Comparison of ENCODE assay signal across 8 mouse cellular contexts in the genomic region with DNA sequence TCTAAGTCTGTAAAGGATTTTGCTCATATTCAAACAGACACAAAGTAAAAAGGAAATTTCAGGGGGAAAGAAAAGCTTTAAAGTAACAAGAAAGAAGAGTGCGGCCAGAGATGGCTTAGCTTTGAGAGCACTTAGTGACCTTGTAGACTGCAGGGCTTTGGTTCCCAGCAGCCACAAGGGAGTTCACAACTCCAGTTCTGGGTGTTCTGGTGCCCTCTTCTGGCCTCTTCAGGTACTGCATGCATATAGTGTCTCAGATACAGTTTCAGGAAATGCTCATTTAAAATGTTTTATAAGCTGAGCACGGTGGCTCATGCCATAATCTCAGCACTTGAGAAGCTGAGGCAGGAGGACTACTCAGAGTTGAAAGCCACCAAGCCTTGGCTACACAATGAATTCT. TPM values are rescaled to one million over a fixed set of nuclear protein-coding genes. Genes with fewer than 3 reads are reported as not detected.
DNase-seq lines count a peak whose midpoint lies in the region; ATAC-seq and TF ChIP-seq lines count a peak whose summit lies in the region.

No protein-coding gene starts in this region.

- WGBS in hindbrain, postnatal 0 days, result 92% methylated on average over 2 of the region's 2 CpGs
- WGBS in hindbrain, embryonic 14.5 days, result 93% methylated on average over 2 of the region's 2 CpGs
- 73% methylated on average over 2 of the region's 2 CpGs for WGBS in liver, postnatal 0 days (ENCODE audit: insufficient replicate concordance)
- 91% methylated on average over 2 of the region's 2 CpGs for WGBS in midbrain, embryonic 13.5 days

- H3K9ac ChIP-seq in hindbrain, postnatal 0 days (replicated peaks; ENCODE audit: low read length), result no peak overlapping the region
- H3K9ac ChIP-seq in hindbrain, embryonic 14.5 days, result no peak overlapping the region
- no peak overlapping the region for H3K9ac ChIP-seq in ES-E14 (ENCODE audit: insufficient read depth, low read depth, low read length, poor library complexity, severe bottlenecking)
- no peak overlapping the region for H3K9ac ChIP-seq in liver, postnatal 0 days (replicated peaks)
- no peak overlapping the region for H3K9ac ChIP-seq in midbrain, embryonic 13.5 days (replicated peaks)

- no peak overlapping the region for H3K4me2 ChIP-seq in hindbrain, postnatal 0 days (ENCODE audit: low read depth, low read length)
- no peak overlapping the region for H3K4me2 ChIP-seq in hindbrain, embryonic 14.5 days (replicated peaks)
- no peak overlapping the region for H3K4me2 ChIP-seq in liver, postnatal 0 days (ENCODE audit: low read depth, low read length)
- H3K4me2 ChIP-seq in midbrain, embryonic 13.5 days (replicated peaks), result no peak overlapping the region

- H3K36me3 ChIP-seq in hindbrain, postnatal 0 days (ENCODE audit: insufficient read depth, low read length), result no peaks in the 10 kb centered on the region
- no peaks in the 10 kb centered on the region for H3K36me3 ChIP-seq in hindbrain, embryonic 14.5 days (replicated peaks; ENCODE audit: control insufficient read depth, insufficient read depth)
- no peaks in the 10 kb centered on the region for H3K36me3 ChIP-seq in ES-E14 (ENCODE audit: control insufficient read depth, insufficient read depth, low read length, poor library complexity, severe bottlenecking)
- no peaks in the 10 kb centered on the region for H3K36me3 ChIP-seq in liver, postnatal 0 days (replicated peaks; ENCODE audit: insufficient read depth, low read length)
- H3K36me3 ChIP-seq in midbrain, embryonic 13.5 days, result no peaks in the 10 kb centered on the region

- peak; percentile 58 for TF ChIP-seq CTCF in hindbrain, postnatal 0 days (IDR thresholded peaks at IDR 0.05; ENCODE audit: low read depth)
- TF ChIP-seq CTCF in liver, postnatal 0 days (IDR thresholded peaks at IDR 0.05; ENCODE audit: low read depth), result peak; percentile 78

- no peak overlapping the region for H3K27ac ChIP-seq in hindbrain, postnatal 0 days
- H3K27ac ChIP-seq in hindbrain, embryonic 14.5 days, result no peak overlapping the region
- no peak overlapping the region for H3K27ac ChIP-seq in ES-E14 (ENCODE audit: insufficient read depth, low read depth, low read length, poor library complexity, severe bottlenecking)
- no peak overlapping the region for H3K27ac ChIP-seq in liver, postnatal 0 days (ENCODE audit: low read depth)
- no peak overlapping the region for H3K27ac ChIP-seq in midbrain, embryonic 13.5 days

- no peaks in the 10 kb centered on the region for H3K9me3 ChIP-seq in hindbrain, postnatal 0 days (ENCODE audit: low read length)
- no peaks in the 10 kb centered on the region for H3K9me3 ChIP-seq in hindbrain, embryonic 14.5 days (ENCODE audit: control insufficient read depth, low read length)
- H3K9me3 ChIP-seq in ES-E14 (ENCODE audit: control insufficient read depth, insufficient read depth, low read depth, low read length), result no peaks in the 10 kb centered on the region
- H3K9me3 ChIP-seq in liver, postnatal 0 days (ENCODE audit: low read length), result peaks cover 5% of the 10 kb centered on the region; the same call in 1 of the 2 replicates
- H3K9me3 ChIP-seq in midbrain, embryonic 13.5 days, result peaks cover 9% of the 10 kb centered on the region; the same call in 1 of the 2 replicates

- DNase-seq in hindbrain, postnatal 0 days (ENCODE audit: low spot score), result no peak
- DNase-seq in hindbrain, embryonic 14.5 days (ENCODE audit: low spot score), result no peak
- peak; percentile 33 for DNase-seq in 3T3-L1 (ENCODE audit: low read depth, low spot score)
- peak; percentile 51 for DNase-seq in ES-E14 (ENCODE audit: low read depth, low spot score)
- peak; percentile 39 for DNase-seq in liver, postnatal 0 days
- no peak for DNase-seq in adrenal gland, adult 18-20 months (ENCODE audit: low spot score in 2 of 2)

- in situ Hi-C loops in ES-E14 (cut with MboI; ENCODE audit: low sequenced_read_pairs in 2 of 2, unreplicated experiment in 2 of 2), result no loop called here

- TF ChIP-seq EP300 in liver, postnatal 0 days (IDR thresholded peaks at IDR 0.05; ENCODE audit: low read depth), result no peak

- no peaks in the 10 kb centered on the region for H3K4me1 ChIP-seq in hindbrain, postnatal 0 days (ENCODE audit: insufficient read depth, low read length)
- 0 out of 2 replicates have a peak, but pooled peaks cover 3% of the 10 kb centered on the region for H3K4me1 ChIP-seq in hindbrain, embryonic 14.5 days (replicated peaks; ENCODE audit: control insufficient read depth, insufficient read depth, low read length)
- H3K4me1 ChIP-seq in ES-E14 (ENCODE audit: control insufficient read depth in 2 of 2, insufficient read depth in 2 of 2, low read length in 2 of 2, poor library complexity in 1 of 2), result no peaks in the 10 kb centered on the region
- no peaks in the 10 kb centered on the region for H3K4me1 ChIP-seq in liver, postnatal 0 days (ENCODE audit: insufficient read depth)
- no peaks in the 10 kb centered on the region for H3K4me1 ChIP-seq in midbrain, embryonic 13.5 days (replicated peaks)

- H3K4me3 ChIP-seq in hindbrain, postnatal 0 days (ENCODE audit: low read length), result no peak overlapping the region
- no peak overlapping the region for H3K4me3 ChIP-seq in hindbrain, embryonic 14.5 days (replicated peaks; ENCODE audit: low read length)
- no peak overlapping the region for H3K4me3 ChIP-seq in ES-E14 (ENCODE audit: insufficient read depth in 1 of 2, low read depth in 1 of 2, low read length in 2 of 2, poor library complexity in 1 of 2, severe bottlenecking in 1 of 2)
- H3K4me3 ChIP-seq in liver, postnatal 0 days (ENCODE audit: low read depth, low read length), result no peak overlapping the region
- H3K4me3 ChIP-seq in midbrain, embryonic 13.5 days (replicated peaks), result no peak overlapping the region

- no peaks in the 10 kb centered on the region for H3K27me3 ChIP-seq in hindbrain, postnatal 0 days (ENCODE audit: insufficient read depth, low read length)
- no peaks in the 10 kb centered on the region for H3K27me3 ChIP-seq in hindbrain, embryonic 14.5 days (ENCODE audit: control insufficient read depth, insufficient read depth, low read length)
- no peaks in the 10 kb centered on the region for H3K27me3 ChIP-seq in liver, postnatal 0 days (ENCODE audit: insufficient read depth, low read length)
- H3K27me3 ChIP-seq in midbrain, embryonic 13.5 days, result no peaks in the 10 kb centered on the region

- ATAC-seq in hindbrain, postnatal 0 days, result no peak
- ATAC-seq in hindbrain, embryonic 14.5 days (ENCODE audit: low FRiP score), result no peak
- ATAC-seq in liver, postnatal 0 days, result no peak
- no peak for ATAC-seq in inflammation-experienced regulatory T-cells, adult 6 months
- ATAC-seq in midbrain, embryonic 13.5 days, result no peak

TF ChIP-seq in ES-E14, 5 proteins besides CTCF, POLR2A, EP300 and RAD21:
- TF ChIP-seq HCFC1 (IDR thresholded peaks at IDR 0.05; ENCODE audit: borderline replicate concordance, insufficient read depth, low read length) (no peak), MAFK (IDR thresholded peaks at IDR 0.05; ENCODE audit: insufficient read depth, low read depth, low read length) (no peak), ZC3H11A (IDR thresholded peaks at IDR 0.05; ENCODE audit: borderline replicate concordance, low read depth, low read length) (peak; percentile 34; the same call in 1 of the 2 replicates), ZNF384 (IDR thresholded peaks at IDR 0.05; ENCODE audit: low read depth, low read length) (no peak), CHD2 (IDR thresholded peaks at IDR 0.05; ENCODE audit: low read depth, low read length) (no peak)

RNA-seq across cellular contexts. Expression of a gene that starts 55.4 kb away (rescaled TPM):
- total RNA-seq in hindbrain, postnatal 0 days (2014; rRNA removed), result 5.1 and 6.2 TPM in 2 replicates
- 6.9 and 7.0 TPM in 2 replicates for polyA plus RNA-seq in hindbrain, postnatal 0 days (2015; fragmentation: Nextera tagmentation; extraction: Ambion mirVana)
- polyA plus RNA-seq in hindbrain, embryonic 14.5 days (2014; fragmentation: Nextera tagmentation; extraction: Ambion mirVana), result 8.5 and 9.9 TPM in 2 replicates
- 10.3 and 10.7 TPM in 2 replicates for total RNA-seq in ES-E14 (2012; rRNA removed)
- polyA plus RNA-seq in liver, postnatal 0 days (2015; fragmentation: Nextera tagmentation; extraction: Ambion mirVana), result 7.0 and 8.1 TPM in 2 replicates
- 1 to 10 TPM; 3.4 to 8.1 (median 5.2) TPM for polyA plus RNA-seq in inflammation-experienced regulatory T-cells, adult 6 months (2017; shearing (Covaris generic))
- 4.3 and 5.5 TPM in 2 replicates for polyA plus RNA-seq in midbrain, embryonic 13.5 days (2015; fragmentation: Nextera tagmentation; extraction: Ambion mirVana)
- total RNA-seq in adrenal gland, adult 18-20 months (2021), result 10 to 100 TPM; 18.9 to 20.1 TPM

RNA-seq across cellular contexts. Expression of a gene that starts 59.7 kb away (rescaled TPM):
- total RNA-seq in hindbrain, postnatal 0 days (2014; rRNA removed), result 0.18 and 0.31 TPM in 2 replicates
- 0.05 and 0.08 TPM in 2 replicates for polyA plus RNA-seq in hindbrain, postnatal 0 days (2015; fragmentation: Nextera tagmentation; extraction: Ambion mirVana)
- 0.10 and 0.21 TPM in 2 replicates for polyA plus RNA-seq in hindbrain, embryonic 14.5 days (2014; fragmentation: Nextera tagmentation; extraction: Ambion mirVana)
- total RNA-seq in ES-E14 (2012; rRNA removed), result 0.05 and 0.09 TPM in 2 replicates
- 0.28 and 0.50 TPM in 2 replicates for polyA plus RNA-seq in liver, postnatal 0 days (2015; fragmentation: Nextera tagmentation; extraction: Ambion mirVana)
- 1 to 10 TPM; 2.5 to 5.3 (median 3.2) TPM for polyA plus RNA-seq in inflammation-experienced regulatory T-cells, adult 6 months (2017; shearing (Covaris generic))
- 0.20 and 0.34 TPM in 2 replicates for polyA plus RNA-seq in midbrain, embryonic 13.5 days (2015; fragmentation: Nextera tagmentation; extraction: Ambion mirVana)
- total RNA-seq in adrenal gland, adult 18-20 months (2021), result 1 to 10 TPM in 1 of 2 experiments, under 1 TPM in 1; 0.66 to 6.2 TPM

Comparison
In these comparisons a context has a peak if more than half of its experiments do, and no peak if none do; other contexts are left out.
1. DNase-seq: peak in 3T3-L1 (single experiment), ES-E14 (single experiment) and liver, postnatal 0 days (single experiment); none in hindbrain, postnatal 0 days (single experiment), hindbrain, embryonic 14.5 days (single experiment) and adrenal gland, adult 18-20 months (0 of 2).